9 mouse cellular contexts compared by ENCODE assay signal in the genomic region with DNA sequence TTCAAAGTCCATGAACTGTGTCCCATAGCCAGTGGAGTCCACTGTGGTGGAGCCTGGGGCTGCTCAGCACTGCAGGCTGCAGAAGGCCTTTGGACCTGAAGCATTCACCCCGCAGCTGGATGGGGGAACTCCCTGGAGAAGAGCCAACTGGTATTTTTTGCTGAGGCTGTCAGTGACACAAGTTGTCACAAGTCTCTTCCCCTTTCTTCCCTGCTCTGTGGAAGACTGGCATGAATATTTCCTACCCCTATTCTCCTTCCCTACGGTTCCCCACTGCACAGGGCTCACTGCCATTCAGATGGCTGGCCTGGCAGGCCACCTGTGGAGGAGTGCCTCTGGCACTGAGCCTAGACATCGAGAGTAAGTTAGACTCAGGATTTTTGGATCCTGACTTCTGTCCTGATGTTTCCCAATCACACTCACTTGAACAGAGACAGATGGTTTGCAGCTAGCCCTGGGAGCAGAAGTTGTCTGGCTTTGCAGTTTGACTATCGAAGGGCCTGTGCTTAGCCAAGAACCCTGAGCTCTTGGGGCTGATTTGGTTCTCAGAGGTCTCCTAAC. TPM values are rescaled to one million over a fixed set of nuclear protein-coding genes. Genes with fewer than 3 reads are reported as not detected.
DNase-seq lines count a peak whose midpoint lies in the region; ATAC-seq and TF ChIP-seq lines count a peak whose summit lies in the region.
"Had no signal": no experiment of that assay in that cellular context is flagged by ENCODE, and none has a peak within 500 bp of the region (broad histone marks: within the 10 kb centered on the region; RNA-seq: fewer than 3 reads in every experiment).

No protein-coding gene starts in this region.

- no peak for TF ChIP-seq CTCF in forebrain, postnatal 0 days (IDR thresholded peaks at IDR 0.05; ENCODE audit: low read depth)

- H3K4me2 ChIP-seq in forebrain, postnatal 0 days (ENCODE audit: low read depth) = no peak overlapping the region
- H3K4me2 ChIP-seq in heart, embryonic 16.5 days (ENCODE audit: low read depth, low read length) = no peak overlapping the region

- H3K27ac ChIP-seq in forebrain, postnatal 0 days (ENCODE audit: low read depth, low read length) = peak overlapping the region; percentile 54; the same call in 1 of the 2 replicates
- H3K27ac ChIP-seq in heart, embryonic 16.5 days (ENCODE audit: low read length) = peak overlapping the region; percentile 44

- ATAC-seq in forebrain, postnatal 0 days = peak; percentile 58
- ATAC-seq in heart, embryonic 16.5 days (replicated peaks; ENCODE audit: extremely low read depth, insufficient read depth, low FRiP score) = peak; percentile 67; the same call in 1 of the 2 replicates

- peak; percentile 5 for DNase-seq in ovary, adult 18-20 months (ENCODE audit: low spot score)
- no peak for DNase-seq in ovary, postnatal 10 days (ENCODE audit: low spot score)
- DNase-seq in forebrain, postnatal 0 days = peak; percentile 47
- peak; percentile 79 for DNase-seq in layer of hippocampus, adult 9-11 months
- peak; percentile 70 for DNase-seq in lung, postnatal 14 days
- DNase-seq in spleen, adult 12 weeks (ENCODE audit: low spot score) = no peak
- DNase-seq in cerebellum, adult 9-10 months = no peak

- H3K4me1 ChIP-seq in forebrain, postnatal 0 days (ENCODE audit: insufficient read depth) = peaks cover 7% of the 10 kb centered on the region
- peaks cover 18% of the 10 kb centered on the region for H3K4me1 ChIP-seq in heart, embryonic 16.5 days (ENCODE audit: control insufficient read depth, insufficient read depth, low read length)

- 24% methylated on average over 4 of the region's 4 CpGs for WGBS in forebrain, postnatal 0 days
- 24% methylated on average over 4 of the region's 4 CpGs for WGBS in heart, embryonic 16.5 days

- no peaks in the 10 kb centered on the region for H3K36me3 ChIP-seq in forebrain, postnatal 0 days (ENCODE audit: insufficient read depth)
- H3K36me3 ChIP-seq in heart, embryonic 16.5 days (ENCODE audit: control insufficient read depth, insufficient read depth) = no peaks in the 10 kb centered on the region

- no peaks in the 10 kb centered on the region for H3K9me3 ChIP-seq in forebrain, postnatal 0 days (ENCODE audit: low read length)
- no peaks in the 10 kb centered on the region for H3K9me3 ChIP-seq in heart, embryonic 16.5 days (replicated peaks; ENCODE audit: control insufficient read depth, low read length)

- no peak overlapping the region for H3K9ac ChIP-seq in forebrain, postnatal 0 days
- no peak overlapping the region for H3K9ac ChIP-seq in heart, embryonic 16.5 days (ENCODE audit: low read length)

- no peak overlapping the region for H3K4me3 ChIP-seq in forebrain, postnatal 0 days (ENCODE audit: low read depth, low read length)
- H3K4me3 ChIP-seq in heart, embryonic 16.5 days (ENCODE audit: low read length) = no peak overlapping the region

- no peaks in the 10 kb centered on the region for H3K27me3 ChIP-seq in forebrain, postnatal 0 days (ENCODE audit: insufficient read depth, low read length)
- H3K27me3 ChIP-seq in heart, embryonic 16.5 days (ENCODE audit: control insufficient read depth, insufficient read depth, low read length) = no peaks in the 10 kb centered on the region

RNA-seq across cellular contexts. Expression of a gene that starts 12.1 kb away (rescaled TPM):
- not detected in 2 replicates for total RNA-seq in forebrain, postnatal 0 days (2014; rRNA removed)
- not detected in 2 replicates for polyA plus RNA-seq in forebrain, postnatal 0 days (2015; fragmentation: Nextera tagmentation; extraction: Ambion mirVana)
- polyA plus RNA-seq in heart, embryonic 16.5 days (2015; fragmentation: Nextera tagmentation; extraction: Ambion mirVana) = 0.26 TPM in 1 of 2 replicates, not detected in the other
- polyA plus RNA-seq: limb, embryonic 11.5 days had no signal

Comparison
In these comparisons a context has a peak if more than half of its experiments do, and no peak if none do; other contexts are left out.
1. DNase-seq: peak in ovary, adult 18-20 months (single experiment), forebrain, postnatal 0 days (single experiment), layer of hippocampus, adult 9-11 months (single experiment) and lung, postnatal 14 days (single experiment); none in ovary, postnatal 10 days (single experiment), spleen, adult 12 weeks (single experiment) and cerebellum, adult 9-10 months (single experiment).